Mouse (Mus musculus): ENCODE measurements at regions not wholly inside any gene's neighbourhood (a gene's known extent, or its start where the extent isn't known, plus 50 kb on each side); places are given as distances from the start of the nearest gene placed in this dataset.

DNA sequence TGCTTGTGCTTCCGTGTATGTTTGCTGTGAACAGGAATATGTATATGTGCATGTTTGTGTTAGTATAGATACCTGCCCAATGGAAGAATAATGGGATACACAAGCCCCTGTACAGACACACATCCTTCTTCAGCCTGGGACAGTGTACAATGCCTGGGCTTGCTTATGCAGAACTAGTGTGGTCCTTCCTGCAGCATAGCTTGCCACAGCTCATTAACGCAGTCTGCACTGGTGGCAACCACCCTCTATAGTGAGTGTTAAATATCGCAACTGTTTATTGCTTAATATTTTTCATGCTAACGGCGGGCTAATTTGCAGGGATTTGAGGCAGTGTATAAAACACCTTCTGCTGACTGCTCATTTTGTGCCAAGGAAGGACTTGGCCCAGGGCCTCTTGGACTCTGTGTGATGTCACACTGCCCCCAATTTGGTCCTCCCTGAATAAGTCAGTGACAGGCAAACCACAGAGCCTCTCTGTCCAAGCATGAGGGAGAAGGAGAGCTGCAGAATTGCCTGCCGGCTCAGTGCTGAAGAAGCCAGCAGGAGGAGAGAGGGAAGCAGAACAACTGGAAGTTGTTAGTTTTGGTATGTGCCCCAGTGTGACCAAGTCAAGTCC is 193.4 kb upstream of the Kdm8 start:
- no peak for DNase-seq (ENCODE audit: low read depth in 1 of 2, low spot score in 2 of 2)

DNA sequence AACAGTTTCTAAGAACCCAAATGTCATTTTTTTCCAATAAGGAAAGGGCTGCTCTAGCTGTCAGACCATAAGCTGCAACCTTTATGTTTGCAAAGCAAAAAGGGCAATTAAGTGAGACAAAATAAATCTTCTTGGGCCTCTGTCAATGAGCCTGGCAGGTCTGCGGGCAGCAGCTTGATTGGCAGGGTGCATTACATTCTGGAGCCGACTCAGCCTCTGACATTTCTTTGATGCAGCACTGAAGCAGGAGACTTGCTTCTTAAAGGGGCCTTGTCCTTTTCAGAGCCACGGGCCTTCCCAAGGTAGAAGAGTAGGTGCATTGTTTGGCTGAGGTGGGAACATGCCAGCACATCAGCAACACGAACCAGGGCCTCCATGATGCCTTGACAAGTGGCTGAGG is 190.2 kb upstream of the Kdm8 start:
- DNase-seq (ENCODE audit: low read depth in 1 of 2, low spot score in 2 of 2): no peak

DNA sequence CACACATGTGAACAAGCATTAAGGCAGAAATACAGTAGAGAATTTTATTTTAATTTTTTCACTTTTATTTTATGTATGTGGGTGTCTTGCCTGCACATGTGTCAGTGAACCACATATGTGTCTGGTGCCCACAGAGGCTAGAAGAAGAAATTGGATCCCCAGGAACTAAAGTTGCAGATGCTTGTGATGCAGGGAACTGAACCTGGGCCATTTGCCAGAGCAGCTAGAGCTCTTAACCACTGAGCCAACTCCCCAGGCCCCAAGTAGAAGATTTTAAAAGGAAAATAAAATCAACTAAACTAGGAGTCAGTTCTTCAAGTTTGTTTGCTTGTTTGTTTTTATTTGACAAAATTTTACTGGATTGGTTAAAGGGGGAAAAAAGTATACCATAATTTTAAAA is 185.5 kb upstream of the Kdm8 start:
- no peak for DNase-seq (ENCODE audit: low read depth in 1 of 2, low spot score in 2 of 2)

DNA sequence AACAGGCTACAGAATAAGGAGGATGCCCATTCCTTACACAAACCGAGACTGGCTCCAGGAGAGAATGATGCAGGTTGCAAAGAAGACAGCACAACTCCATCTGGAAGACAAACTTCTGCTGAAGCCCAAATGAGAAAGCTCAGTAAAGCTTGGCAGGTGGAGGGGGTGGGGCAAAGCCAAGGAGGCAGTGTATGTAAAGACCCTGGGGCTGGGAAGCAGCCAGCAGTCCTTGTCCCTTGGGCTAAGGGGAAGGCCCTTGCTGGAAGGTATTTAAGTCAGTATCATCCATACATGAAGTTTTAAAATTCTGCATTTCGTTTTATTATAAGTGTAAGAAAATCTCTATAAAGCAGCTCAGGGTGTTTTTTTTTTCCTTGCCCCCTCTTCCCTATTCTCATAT is 182.3 kb upstream of the Kdm8 start:
- no peak for DNase-seq (ENCODE audit: low read depth in 1 of 2, low spot score in 2 of 2)

DNA sequence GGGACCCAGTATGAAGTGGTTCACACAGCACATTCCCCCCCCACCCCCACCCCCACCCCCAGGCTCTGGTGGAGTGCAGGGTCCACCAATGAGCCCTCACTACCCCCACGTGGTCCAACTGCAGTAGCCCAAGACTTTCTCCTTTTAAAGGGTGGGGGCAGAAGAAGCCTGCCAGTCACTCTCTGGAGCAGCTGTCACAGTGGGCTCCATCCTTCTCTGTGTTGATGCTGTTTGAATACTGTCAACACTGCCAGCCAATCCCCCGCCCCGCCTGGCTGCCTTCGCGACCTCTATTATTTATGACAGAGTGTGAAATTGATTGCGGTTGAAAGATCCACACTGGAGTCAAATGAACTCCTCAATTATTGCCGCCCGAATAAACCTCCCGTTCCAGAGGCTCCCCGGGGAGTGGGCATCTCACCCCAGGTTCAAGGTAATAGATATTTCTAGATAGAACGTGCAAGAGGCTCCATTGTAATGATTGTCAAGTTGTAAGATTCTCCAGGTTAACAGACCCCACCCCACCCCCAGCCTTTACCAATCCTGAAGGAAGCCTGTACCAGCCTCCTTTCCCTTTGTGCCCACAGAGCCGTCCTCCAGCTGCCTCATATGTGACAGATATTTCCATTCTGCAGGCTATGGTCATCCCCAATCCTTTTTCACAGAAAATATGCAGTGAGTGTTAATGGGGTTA is 181.7 kb upstream of the Kdm8 start:
- no peak for DNase-seq (ENCODE audit: low read depth in 1 of 2, low spot score in 2 of 2)

DNA sequence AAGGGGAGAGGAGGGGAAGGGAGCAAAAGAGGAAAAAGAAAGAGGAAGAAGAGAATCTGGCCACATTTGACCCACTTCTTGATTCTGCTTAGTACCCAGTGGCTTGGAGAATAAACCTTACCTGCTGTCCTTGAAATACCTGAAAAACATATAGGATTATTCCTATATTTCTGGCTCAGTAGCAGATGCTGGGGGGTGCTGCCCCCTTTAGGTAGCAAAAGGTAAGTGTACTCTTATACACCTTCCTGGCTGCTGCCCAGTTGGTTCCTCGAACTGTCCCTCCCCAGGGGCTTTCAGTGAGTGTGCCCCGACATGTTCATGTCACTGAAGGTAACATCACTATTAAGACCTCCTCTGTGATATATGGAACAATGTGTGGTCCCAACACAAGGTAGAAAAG is 180.7 kb upstream of the Kdm8 start:
- no peak for DNase-seq (ENCODE audit: low read depth in 1 of 2, low spot score in 2 of 2)

DNA sequence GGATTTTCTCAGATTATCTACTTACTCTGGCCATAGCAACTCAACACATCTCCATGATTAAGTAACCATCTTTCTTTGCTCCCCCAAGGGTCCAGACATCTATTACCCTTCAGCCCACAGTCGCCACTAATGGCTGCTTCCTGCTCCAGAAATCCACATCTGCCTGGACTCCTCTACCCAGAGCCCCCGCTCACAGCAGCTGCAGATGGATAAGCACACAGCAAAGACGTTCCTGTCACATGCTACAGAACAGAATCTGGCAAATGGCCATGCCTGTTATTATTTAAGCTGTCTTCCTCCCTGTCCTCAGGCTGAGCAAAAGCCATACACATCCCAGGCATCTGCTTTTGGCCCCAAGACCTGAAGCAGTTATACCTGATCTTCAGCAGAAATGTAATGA is 173.8 kb upstream of the Kdm8 start:
- DNase-seq (ENCODE audit: low read depth in 1 of 2, low spot score in 2 of 2): no peak

DNA sequence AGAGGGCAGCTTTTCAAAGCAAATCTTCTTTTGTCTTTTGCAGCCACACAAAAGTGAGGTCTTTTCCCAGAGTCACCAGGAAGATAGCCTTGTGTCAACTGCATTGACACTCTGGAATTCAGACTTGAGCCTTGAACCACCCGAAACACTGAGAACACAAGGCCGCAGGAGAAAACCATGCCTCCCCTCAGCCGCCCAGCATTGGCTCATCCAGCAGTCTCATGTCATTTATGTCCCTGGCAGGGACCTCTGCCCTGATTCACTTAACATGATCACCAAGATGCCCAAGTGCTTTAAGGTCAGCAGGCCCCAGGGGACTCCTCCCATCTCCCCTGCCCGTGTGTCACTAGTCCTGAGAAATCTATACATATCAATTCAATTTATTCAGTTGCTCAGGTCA is 173.1 kb upstream of the Kdm8 start:
- no peak for DNase-seq (ENCODE audit: low read depth in 1 of 2, low spot score in 2 of 2)

DNA sequence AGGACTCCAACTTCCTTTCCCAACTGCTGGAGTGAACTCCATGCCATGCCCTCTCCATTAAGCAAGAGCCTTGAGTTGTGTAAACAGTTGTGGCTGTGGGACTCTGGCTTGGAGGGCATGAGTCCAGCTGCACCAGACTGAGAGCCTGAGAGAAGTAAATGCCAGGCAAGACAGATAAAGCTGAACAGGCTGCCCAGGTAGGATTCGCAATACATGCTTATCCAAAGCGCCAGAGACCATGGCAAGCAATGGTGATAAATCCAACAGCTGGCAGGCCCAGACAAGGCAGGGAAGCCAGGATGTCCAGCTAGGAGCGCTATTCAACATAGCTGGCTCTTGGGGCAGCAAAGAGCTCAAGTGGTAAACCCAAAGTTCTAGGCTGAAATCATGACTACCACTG is 163.1 kb upstream of the Kdm8 start:
- no peak for DNase-seq (ENCODE audit: low read depth in 1 of 2, low spot score in 2 of 2)

DNA sequence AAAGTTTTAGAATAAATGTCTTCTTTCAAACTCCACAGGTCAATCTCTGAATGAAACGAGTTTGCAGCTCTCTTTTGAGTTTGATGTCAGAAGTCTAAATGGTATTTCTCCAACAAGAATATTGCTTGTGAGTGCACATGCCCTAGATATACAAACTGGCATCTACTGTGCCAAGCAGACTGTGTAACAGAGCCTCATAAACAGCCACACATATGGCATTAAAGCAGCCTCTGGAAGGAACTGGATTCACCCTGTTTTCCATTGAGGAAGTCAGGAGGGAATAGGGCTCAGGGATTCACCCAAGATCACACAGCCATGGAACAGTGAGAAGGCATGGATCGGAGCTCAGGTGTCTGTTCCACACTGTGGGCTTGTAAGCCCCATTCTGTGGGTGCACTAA is 149.2 kb upstream of the Kdm8 start:
- DNase-seq (ENCODE audit: low read depth in 1 of 2, low spot score in 2 of 2): no peak

DNA sequence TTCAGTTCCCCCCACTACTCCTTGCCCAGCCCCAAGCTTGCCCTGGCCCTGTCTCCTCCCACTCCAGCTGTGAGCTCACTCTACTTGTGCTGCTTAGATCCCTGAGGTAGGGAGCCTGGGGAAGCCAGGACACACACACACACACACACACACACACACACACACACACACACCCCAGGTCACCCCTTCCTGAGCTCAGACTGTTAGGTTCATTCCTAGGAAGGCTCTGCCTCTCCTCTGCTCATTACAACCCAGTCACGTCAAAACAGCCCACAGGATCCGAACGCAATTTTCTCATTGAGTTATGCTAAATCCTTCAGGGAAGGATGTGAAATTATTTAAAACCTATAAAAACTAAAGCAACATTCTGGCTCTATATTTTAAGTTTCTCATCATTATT is 136.0 kb upstream of the Kdm8 start:
- DNase-seq (ENCODE audit: low read depth in 1 of 2, low spot score in 2 of 2): no peak

DNA sequence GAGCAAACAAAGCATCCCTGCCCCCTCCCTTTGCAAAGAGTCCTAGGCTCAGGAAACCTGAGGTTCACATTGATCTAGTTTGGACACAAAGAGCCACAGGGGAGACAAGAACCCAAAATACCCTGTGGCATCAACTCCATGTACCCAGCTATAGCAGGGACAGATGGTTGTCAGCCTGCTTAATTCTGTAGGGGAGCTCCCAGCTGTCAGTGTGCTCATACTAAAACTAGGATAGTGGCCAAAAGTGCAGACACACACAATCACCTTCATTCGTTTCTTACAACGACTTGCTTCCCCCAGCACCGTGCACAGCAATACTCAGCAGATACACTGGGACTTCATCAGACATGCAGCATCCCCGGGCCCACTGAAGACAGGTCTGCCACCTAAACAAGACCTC is 133.5 kb upstream of the Kdm8 start:
- DNase-seq (ENCODE audit: low read depth in 1 of 2, low spot score in 2 of 2): no peak

DNA sequence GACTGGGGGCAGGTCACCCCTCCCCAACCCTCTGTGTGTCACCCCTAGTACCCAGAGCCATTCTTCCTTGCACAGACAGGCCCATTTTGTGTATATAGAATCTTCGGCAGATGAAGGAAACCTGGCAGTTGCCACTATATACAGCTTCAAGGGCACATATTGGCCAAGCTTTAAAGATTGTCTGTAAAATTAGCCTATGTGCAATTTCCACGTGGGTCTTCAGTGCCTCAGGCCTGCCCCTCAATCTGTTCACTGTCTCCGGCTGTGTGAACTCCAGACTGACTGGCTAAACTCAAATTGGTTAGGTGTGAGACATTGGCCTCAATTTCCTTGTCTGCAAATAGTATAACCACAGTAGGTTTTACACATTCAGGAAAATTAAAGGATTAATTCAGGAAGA is 130.9 kb upstream of the Kdm8 start:
- DNase-seq (ENCODE audit: low read depth in 1 of 2, low spot score in 2 of 2): no peak

DNA sequence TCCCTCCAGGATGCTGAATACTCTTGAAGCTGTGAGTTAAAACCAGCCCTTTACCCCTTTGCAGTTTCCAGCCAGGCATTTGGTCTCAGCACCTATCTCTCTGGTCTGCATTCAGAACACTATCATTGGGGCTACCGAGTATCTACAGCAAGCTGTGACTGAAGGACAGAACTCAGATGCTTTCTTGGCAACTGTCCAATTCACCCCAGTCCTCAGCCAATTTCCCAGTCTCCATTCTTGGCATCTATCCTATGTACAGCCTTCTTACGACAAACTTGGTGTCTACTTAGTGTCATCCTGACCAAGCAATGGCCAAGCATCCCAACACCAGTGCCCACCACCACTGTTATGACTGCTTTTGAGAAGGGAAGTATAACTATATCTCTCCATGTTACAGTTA is 109.7 kb upstream of the Kdm8 start:
- DNase-seq (ENCODE audit: low read depth in 1 of 2, low spot score in 2 of 2): no peak

DNA sequence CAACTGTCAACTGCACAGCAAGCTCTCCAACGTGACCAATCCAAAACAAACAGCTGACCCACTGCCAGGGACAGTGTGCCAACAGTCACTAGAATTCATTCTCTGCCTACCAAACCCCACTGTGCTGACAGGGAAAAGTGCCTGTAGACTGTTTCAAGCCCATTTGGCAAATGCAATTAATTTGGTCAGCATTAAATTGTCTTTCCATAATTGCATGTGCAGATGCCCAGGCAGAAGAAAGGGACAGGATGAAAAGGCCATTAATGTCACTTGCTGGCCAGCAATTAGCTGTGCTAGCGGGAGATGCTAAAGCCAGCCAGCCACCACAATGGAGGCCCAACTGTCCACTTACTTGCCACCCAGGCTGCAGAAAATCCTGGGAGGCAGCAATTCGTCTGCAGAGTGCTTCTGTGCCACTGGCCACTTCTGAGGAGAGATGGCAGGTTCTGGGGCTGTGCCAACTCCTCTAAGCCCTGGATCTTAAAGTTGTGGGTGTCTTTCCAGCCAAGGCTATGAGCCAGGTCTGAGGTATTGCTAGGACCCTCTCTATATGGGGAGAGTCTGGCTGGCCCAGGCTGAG is 108.8 kb upstream of the Kdm8 start:
- no peak for DNase-seq (ENCODE audit: low read depth in 1 of 2, low spot score in 2 of 2)

DNA sequence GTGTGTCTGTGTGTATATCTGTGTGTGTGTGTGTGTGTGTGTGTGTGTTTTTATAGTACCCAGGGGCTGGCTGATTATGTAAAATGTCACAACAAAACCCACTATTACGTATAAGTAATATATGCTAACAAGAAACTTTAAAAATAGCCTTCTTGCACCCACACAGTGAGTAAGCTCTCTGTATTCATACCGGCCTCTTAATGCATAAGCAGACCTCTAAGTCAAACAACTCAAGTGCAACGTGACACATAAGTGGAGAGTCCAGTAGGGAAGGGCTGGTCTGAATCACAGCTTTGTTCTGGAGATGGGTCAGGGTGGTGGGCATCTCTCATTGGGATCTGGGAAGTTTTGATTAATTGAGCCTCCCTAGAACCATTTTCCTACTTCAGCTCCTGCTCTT is 107.7 kb upstream of the Kdm8 start:
- DNase-seq (ENCODE audit: low read depth in 1 of 2, low spot score in 2 of 2): no peak

DNA sequence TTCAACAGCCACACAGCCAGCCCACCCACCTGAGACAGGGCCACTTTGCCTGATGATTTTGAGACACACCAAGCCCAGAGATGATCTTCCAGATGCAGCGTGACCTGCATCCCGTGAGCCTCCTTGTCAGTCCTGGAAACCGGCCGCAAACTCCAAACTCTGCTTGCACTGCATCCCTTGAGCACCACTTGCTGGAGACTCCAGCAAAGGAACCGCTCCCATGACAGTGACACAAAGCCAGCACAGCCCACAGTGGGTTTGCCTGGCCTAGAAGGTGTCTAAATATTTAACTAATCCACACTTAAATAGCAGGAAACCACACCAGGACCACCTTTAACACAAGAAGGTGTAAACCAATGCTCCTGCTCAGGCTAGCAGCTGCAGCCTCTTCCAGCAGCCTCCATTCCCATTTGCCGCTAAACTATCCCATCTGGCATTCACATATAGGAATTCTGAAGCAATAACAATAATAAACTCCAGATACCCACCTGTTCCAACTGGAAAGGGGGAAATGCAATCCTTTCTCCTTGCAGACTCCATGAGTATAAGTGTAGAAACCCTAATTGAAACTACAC is 106.2 kb upstream of the Kdm8 start:
- DNase-seq (ENCODE audit: low read depth in 1 of 2, low spot score in 2 of 2): no peak

DNA sequence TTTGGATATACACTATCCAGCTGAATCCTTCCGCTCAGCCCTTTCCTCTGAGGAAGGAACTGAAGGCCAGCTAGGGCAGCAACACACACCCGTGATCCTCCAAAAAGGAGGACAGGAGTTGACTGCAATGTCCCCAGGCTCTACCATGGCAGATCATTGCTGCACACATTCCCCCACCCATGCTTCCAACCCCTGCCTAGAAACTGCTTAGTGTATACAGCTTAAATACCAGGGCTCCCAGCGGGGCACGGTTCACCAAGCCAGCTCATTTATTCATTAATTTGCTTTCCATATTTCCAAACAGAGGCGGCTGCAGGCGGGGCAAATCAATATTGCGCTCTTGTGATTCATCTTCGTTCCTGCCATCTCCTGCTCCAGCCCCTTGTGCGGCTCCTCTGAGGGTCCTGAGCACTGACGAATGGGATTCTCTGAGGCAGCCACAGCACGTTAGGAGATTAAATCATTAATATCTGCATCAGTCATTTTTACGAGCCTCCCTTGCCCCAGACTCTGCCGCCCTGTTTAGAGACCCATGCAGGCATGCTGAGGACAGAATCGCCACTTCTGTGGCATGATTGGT is 104.1 kb upstream of the Kdm8 start:
- DNase-seq (ENCODE audit: low read depth in 1 of 2, low spot score in 2 of 2): no peak

DNA sequence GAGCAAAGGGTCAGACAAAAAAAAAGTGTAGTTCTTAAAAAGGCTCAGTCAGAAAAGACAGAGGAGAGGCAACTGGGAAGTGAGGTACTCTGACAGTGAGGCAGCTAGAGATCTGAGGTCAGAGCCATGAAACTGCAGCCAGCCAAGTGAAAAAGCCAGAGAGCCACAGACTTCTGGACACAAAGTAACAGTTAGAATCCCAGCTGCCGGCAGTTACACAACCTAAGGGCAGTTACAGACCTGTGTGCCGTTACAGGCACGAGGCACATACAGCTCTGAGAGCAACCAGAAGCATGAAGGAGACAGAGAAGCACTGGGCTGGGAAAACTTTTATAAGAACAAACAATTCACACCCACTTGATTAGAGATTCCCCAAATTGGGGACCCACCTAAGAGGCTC is 94.9 kb upstream of the Kdm8 start:
- no peak for DNase-seq (ENCODE audit: low read depth in 1 of 2, low spot score in 2 of 2)

DNA sequence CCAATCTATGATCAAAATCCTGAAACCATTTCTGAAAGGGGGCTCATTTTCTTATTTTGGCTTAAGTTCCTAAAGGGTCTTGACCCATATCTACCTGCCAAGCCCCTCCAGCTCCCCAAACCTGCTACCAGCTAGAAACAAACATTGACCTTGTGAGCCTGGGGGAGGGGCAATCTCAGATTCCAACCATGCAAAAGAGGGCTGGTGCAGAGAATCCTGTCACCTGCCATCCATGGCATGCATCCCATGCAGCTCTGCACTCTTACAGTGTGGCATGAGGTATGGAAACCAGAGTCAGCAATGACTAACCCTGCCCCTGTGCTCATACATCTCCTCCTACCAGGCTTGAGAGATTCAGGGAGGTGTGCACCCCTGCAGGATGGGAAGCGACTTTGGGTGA is 90.3 kb upstream of the Kdm8 start:
- DNase-seq (ENCODE audit: low read depth in 1 of 2, low spot score in 2 of 2): no peak

DNA sequence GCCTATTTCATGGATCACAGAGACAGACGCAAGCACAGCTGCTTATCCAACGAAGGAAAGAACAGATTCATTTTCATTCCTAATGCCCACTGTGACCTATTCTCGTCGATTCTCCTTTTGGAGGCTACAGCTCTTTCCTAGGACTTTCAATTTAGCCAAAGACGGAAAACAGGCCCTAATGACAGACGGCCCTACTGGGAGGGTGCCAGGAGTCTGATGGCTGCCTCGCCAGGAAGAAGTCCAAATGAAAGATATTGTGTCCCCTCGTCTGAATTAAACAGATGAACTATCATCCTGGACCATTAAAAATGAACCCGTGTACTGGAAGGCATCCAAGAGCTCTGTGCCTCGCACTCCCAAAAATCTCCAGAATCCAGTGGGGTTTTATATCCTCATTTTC is 89.5 kb upstream of the Kdm8 start:
- DNase-seq (ENCODE audit: low read depth in 1 of 2, low spot score in 2 of 2): no peak

DNA sequence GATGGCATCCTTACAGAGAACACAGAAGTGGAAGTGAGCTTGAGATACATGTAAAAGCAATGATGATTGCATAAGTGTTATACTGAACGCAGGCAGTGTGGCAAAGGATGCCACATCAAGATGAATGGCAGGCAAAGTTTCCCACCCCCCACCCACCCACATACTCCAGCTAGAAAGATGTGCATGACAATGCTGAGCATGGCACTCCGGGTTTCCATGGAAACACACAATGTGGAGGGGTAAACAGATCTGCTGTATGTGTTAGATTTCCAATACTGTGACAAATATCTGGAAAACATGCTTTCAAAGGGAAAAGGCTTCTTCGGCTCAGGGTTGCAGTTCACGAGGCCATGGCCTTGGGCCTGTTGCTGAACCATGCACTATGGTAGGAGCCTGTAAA is 86.5 kb upstream of the Kdm8 start:
- no peak for DNase-seq (ENCODE audit: low read depth in 1 of 2, low spot score in 2 of 2)
